Mouse (Mus musculus) kidney, adult 8-10 months (tissue): ENCODE data around the gene Mlxip.

Source experiments
- DNase-seq, 2 experiments: peaks; one replicate each; pipeline ENCODE4 v3.0.0; 2022

The Mlxip gene

DNA sequence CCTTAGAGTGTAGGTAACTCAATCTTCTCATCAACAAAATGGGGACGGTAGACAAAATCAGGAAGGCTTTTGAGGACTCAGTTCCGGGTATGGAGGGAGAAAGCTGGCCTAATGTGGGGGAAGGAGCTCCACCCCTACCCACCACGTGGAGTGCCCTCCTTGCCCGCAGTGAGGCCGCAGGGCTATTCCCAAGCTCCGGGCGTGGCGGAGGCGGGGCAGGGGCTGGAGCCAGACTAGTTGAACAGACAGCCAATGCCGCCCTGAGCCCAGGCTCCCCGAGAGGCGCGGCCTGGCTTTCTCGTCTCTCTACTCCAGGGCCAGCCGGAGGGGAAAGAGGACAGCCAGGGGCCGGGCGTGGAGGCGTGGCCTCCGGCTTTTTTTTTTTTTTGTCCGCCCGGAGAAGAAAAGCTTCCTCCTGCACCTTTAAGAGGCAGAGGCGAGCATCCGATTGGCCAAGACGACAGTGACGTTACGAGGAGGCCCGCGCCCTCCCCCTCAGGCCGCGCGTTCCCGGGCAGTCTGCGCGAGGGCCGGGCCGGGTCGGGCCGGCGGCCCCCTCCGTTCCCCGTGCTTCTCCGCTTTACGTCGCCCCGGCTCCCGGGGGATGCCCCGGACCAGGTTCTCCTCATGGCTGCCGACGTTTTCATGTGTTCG lies at the start of gene Mlxip:
TSS of gene Mlxip (plus strand) at position 496 of the 654 bp plus-strand sequence.
- DNase-seq, result peak; percentile 95 to 96

DNA sequence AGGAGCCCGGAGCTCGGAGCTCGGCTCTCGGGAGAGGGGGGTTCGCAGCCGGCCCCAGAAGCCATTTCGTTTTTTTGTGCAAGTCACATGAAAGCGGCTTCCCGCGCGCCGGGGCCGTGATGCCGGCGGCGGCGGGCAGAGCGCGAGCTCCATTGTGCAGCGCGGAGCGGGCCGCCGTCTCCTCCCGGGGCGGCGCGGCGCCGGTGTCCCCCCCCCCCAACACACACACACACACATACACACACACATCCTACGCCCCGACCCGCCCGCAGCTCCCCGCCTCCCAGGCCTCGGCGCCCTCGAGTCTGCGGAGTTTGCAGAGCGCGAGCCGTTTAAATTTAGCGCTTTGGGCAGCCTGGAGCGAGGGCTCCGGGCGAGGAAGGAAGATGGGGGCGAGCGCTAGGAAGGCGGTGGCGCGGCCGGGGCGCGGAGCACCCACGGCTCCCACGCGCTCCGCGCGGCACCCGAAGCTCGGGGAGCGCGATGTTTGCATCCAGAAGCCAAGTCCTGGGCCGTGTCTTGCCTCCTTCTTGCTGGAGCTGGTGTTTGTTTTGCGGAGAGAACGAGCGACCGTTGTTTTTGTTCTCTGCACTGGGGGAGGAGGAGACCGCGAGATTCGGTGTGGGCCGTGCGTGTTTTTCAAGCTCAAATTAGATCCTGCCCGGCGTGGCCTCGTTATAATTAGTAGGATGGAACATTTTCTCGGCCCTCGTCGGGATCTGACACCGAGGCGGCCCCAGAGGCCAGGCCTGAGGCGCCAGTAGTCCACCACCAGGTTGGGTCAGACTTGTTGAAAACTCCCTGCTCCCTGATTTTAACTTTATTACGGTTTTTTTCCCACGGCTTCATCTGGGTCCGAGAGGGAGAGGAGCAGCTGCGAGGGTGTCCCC lies 49.4 kb upstream of the Mlxip start:
- peak; percentile 54 to 55 for DNase-seq

DNA sequence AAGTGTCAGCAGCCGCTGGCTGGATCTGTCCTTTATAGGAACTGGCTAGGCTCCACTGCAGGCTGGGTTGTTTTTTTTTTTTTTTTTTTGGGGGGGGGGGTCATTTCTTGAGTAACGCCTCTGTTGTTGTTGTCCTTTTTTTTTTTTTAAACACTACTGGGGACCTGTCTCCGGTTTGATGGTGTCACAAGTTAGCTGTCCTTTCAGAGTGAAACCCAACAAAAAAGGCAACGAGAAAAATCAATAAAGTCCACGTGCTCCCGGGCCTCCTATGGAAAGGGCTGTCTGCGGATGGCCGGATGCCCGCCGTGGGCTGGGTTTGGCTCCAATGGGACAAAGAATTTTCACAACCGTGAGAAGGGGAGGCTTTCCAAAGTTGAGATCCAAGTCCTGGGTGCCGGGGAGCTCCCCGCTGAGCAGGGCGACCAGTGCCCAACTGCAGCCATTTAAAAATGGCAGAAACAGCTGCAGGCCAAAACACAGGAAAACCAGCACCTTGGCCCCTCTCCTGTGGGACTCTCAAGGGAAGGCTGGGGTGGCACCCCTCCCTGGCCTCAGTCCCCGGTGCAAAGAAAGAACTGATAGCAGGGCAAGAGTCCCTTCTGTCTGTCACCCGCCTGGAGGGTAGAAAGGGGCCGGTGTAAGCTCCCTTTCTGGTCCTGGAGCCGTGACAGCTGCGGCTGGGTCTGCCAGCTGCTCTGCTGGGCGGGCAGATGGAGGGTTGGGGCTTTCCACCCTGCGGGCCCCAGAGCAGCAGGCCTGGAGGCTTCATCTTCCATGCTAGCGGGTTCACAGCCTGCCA lies 48.5 kb upstream of the Mlxip start:
- peak; percentile 83 to 84 for DNase-seq

DNA sequence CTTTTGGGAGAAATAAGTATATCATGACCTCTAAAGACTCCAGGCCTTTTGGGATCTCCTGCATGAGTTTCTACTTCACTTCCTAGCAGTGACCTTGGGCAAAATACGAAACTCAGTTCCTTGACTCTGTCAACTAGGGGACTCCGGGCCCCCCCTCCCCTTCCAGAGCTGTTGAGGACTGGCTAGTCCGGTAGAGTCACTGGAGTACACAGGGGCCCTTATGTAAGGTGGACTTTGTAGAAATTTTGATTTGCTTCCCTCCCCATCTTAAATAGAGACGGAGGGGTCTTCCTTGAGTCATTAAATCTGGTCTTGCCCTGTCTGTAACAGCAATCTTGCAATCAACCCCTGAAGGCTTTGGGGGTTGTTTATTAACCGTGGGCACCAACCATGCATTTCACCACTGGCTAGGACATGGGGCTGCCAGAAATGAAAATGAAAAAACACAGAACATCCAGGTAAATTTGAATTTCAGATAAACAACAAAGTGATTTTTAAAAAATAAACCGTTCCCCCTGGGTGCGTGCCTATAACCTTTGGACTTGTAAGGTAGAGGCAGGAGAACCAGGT lies 47.8 kb upstream of the Mlxip start:
- DNase-seq, result peak; percentile 80 to 91

DNA sequence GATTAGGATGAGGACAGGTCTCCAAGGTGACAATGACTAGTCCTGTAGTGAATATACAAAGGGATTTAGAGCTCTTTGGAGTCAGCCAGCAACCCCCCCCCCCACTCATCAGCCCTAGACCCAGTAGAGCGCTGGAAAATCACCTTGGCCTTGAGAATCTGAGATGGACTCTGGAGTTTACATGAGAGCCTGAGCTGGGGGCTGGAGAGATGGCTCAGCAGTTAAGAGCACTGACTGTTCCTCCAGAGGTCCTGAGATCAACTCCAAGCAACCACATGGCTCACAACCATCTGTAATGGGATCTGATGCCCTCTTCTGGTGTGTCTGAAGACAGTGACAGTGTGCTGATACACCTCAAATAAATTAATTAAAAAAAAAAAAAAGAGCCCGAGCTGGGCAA lies 46.6 kb upstream of the Mlxip start:
- no peak for DNase-seq

DNA sequence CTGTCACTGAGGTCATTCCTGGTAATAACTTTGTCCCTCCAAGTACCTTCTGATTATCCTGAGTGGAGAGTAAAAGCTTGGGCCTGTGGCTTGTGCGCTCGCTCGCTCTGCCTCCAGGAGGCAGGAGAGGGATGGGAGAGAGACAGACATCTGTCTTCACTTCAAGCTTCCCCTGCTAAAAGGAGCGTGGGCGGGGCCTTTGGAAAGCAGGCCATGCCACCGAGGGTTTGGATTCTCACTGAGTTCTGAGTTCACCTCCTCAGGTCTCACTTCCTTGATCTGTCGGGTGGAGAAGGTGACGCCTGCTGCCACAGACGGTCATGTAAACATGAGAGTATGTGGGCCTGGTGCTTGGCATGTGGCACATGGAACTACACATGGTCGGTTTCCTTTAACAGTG lies 44.2 kb upstream of the Mlxip start:
- peak; percentile 59 to 60 for DNase-seq

DNA sequence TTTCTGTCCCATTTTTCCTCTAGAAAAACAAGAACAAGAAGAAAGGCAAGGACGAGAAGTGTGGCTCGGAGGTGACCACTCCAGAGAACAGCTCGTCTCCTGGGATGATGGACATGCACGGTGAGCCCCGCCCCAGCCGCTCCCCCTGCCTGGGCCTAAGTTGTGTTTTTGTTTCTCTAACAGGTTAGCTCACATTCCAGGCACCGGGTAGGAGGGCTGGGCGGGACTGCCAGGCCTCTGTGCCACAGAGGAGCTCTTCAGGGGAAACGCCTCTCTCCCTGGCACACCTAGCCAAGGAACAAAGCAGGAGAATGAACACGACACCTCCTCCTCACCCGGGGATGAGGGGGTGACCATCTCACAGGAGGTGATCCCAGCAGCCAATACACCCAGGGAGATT lies 38.7 kb upstream of the Mlxip start:
- DNase-seq, result peak; percentile 77 to 78

DNA sequence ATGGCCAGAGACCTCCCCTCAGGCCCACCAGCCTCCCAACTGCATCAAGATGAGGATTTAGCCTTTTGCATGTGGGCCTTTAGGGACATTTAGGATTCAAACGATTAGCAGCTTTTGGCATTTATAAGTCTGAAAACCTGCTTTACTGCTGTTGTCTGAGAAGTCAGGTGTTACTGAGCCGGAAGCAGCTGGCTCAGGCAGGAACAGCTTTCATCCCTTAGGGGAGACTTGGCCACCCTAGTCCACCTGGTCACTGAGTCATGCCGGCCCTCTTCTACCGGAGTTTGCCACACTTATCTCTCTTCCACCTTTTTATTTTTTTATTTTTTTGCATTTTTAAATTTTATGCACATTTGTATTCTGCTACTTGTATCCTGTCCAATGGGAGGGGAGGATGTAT lies 37.3 kb upstream of the Mlxip start:
- DNase-seq, result peak in 1 of 2 experiments; percentile 23

DNA sequence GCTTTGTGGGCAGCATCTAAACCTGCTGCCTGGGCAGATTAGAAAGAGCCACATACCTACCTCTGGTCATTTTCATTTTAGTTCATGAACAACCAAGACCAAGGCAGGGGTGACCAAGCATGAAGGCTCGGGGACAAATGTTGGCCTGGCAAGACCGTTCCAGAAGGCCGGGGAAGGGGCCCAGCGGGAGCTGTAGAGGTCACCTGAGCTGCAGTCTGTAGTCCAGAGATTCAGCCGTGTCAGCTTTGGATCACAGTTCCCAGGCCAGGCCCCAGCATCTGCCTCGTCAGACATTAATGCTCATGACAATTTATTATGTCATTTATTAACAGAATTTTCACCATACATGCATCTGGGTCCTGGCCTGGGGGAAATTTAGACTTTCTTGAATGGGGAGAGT lies 35.2 kb upstream of the Mlxip start:
- DNase-seq, result peak; percentile 91 to 94

DNA sequence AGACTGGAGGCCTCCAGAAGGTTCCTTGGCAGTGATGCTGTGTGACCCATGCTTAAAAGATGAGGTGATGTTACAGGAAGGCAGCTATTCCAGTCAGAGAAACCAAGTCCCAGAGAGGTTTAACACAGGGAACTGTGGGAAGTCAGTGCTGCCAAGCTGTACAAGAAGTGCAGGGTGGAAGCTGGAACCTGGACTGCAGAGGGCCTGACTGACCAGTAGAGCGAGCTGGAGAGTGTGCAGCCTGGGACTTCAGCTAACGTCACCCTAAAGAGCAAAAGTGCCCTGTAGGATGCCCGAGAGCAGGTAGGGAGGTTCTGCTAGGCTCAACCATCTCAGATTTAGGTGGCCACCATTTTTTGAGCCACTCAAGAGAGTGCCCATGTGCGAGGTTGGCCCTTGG lies 31.7 kb upstream of the Mlxip start:
- DNase-seq, result peak in 1 of 2 experiments; percentile 29

DNA sequence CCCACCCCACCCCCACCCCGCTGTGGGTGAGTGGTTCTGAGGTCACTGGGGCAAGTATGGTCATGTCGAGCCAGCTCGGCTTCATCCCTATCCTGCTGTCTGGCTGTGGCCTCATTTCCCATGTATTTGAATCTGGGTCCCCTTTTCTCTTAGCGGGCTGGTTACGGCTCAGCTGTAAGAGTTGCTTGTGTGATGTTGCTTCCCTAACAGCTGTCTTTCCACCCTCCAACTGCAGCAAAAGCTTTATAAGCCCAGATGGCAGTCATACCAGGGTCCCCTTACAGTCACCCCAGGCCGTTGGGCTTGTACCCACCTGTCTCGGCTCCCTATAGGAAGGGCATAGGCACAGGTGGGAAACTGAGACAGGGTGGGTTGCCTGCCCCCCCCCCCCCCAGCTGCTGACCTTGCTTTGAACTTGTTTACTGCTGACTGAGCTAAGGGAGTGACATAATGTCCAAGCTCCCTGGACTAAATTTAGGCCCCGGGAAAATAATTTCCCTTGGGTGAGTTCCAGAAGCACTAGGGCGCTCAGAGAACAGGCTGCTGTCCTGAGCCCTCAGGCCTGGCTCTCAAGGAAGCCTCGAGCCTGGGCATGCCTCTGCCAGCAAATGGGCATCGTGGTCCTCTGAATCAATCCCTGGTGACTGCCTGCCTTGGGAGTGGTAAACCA lies 30.2 kb upstream of the Mlxip start:
- DNase-seq, result peak; percentile 78 to 86

DNA sequence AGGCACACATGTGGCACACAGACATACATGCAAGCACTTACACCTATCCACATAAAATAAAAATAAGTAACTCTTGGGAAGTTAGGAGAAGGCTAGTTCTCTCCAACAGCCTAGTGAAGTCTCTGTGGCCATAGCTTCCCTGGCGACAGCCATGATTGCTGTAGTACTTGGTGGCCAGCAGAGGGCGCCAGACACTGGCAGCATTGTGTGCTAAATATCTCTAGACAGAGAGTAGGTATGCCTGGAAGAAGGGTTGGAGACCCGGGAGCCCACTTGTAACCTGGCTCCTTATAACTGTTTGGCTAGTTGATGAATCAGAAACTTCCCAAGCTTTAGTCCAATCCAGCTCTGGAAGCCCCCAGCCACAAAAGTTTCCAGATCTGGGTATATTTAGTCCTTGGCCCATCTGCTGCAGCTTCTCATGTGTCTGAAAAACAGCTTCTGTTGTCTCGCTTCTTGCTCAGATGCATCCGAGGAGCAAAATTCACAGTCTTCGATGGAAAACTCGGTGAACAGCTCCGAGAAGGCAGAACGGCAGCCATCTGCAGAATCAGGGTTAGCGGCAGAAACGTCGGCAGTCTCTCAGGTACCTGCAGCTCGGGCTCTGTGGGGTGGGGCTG lies 25.6 kb upstream of the Mlxip start:
- no peak for DNase-seq

DNA sequence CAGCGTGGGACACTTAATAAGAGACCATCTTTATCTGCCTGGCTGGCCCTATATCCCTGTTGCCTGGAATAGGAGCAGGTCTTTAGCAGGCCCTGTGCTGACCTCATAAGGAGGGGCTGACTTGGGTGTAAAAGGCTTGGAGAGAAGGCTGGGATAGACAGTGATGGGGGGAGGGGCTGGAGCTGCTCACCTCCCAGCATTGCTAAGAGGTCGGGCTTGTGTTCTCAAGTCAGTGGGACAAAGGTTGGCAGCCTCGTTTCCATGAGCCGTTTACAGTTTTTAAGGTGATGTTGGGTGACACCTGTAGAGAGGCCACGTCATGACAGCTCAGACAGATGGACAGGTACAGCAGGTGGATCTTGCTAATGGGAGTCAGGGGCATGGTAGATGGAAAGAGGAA lies 24.5 kb upstream of the Mlxip start:
- DNase-seq, result no peak

DNA sequence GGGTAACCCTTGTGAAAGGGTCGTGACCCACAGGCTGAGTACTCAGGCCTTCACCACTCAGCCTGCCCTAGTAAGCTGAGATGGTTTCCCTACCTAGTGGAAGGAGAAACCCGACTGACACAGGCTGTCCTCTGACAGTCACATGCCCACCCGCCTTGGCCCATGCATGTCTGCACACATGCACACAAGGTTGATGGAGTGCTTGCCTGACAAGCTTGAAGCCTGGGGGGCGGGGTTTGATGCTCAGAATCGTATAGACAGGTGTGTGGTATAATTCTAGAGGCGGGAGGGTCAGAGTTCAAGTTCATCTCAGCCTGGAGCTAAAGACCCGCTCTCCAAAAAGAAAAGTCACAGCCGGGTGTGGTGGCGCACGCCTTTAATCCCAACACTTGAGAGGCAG lies 19.3 kb upstream of the Mlxip start:
- no peak for DNase-seq

DNA sequence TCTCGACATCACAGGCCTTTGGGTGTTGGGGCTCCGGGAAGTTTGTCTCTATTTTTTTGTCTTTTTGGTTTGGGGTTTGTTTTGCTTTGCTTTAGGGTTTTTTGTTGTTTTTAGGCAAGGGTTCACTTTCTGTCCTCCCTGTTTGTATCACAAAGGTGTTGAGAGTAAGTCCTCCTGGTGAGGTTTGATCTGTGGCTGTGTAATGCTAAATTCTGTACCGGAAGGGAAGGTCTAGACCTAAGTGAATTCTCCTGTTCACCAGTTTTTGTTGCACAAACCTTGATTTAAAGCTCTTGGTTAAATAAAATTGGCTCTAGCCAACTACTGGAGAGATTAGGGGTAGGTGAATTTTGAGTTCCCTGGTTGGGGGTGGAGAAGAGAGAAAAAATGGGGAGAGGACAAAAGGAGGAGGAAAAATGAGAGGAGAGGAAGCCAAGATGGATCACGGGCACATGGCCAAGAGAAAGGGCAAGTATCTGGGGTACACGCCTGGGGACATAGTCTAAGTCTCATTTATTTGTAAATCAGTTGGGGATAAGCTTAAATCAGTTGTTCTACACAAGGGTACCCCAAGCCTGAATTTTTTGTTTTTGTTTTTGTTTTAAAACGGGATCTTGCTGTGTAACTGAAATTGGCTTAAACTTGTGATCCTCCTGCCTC lies 18.7 kb upstream of the Mlxip start:
- no peak for DNase-seq

DNA sequence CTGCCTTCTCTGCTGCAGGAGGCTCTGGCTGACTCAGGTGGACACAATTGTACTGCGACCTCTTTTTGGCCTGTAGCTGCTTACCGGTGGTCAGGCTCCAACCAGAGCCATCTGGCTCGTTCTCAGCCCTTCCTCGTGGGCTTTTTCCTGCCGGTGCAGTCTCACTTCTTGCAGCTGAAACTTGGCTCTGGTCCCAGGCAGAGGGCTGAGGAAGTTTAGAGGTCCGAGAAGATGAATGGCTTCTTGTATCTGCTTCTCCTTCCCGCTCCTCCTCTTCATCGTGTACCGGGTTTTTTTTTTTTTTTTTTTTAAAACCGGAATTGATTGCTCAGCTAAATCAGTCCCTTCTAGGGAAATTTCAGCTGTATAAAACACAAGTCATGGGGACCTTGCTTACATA lies 18.0 kb upstream of the Mlxip start:
- DNase-seq, result peak; percentile 86 to 88

DNA sequence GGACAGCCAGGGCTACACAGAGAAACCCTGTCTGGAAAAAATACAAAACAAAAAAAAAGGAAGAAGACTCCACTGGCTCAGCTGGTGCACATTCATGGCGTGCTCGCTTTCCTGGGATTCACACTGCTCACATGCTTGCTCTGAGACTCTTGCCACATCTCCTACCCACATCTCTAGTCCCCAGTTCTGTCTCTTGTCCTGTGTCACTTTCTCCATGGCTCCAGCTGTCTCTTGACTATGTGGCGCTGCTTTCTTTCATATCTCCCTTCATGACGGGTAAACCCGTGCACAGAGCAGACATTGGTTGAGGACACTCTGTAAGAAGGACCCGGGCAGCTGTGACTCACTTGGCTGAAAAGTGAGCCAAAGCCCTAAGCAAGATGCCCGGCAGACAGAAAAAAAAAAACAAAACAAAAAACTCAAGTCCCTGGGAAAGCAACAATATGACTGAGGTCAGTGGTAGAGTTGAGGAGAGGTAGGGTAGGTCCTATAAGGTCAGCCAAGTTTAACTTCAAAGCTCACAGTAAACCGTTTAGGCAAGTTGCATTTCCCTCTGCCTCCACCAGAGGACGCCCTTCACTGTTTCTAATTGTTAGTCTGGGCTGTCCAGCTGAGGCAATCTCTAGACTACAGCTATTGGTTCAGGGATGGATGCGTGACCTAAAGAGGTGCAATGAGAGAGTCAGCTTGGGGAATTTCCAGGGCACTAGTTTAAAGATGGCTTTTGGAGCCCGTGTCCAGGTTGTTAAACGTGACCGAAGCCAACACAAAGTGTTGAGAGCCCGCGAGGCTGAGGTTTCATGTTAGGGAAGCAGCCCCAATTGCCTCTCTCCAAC lies 17.3 kb upstream of the Mlxip start:
- DNase-seq, result peak; percentile 69 to 85

DNA sequence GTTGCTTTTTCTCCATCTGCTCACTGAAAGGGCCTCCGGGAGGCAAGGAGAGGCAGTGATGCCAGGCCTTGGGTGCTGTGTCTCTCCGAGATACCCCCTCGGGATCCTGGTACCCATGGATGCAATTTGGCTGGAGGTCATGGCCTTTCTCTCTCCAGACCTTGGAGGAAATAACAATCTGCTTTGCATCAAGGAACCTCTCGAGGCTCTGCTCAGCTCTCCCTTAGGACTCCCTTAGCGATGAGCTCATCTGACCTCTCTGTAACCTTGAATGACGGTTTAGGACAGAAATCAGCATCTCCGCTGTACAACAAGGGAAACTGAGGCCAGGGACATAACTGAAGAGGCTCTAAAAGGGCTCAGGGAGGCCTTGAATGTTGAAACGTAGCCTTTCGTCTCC lies 15.9 kb upstream of the Mlxip start:
- no peak for DNase-seq

DNA sequence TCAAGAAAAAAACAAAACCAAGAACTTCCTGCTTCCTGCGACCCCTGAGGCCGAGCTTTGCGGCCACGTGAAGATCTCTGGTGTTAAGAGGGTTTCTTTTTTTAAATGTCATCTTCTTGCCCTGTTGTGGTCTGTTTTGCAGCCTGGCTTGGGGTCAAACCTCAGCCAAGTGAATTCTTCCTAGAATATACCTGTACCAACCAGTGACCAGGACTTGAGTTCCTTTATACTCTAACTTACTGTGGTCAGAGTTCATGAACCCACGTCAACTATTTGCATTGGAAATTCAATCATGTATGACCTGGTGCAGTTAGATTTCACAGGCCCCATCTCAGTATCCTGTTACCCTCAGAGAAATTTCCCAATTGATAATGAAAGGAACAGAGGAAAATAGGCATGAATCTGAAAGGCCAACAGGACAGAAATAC lies 15.1 kb upstream of the Mlxip start:
- DNase-seq, result no peak

DNA sequence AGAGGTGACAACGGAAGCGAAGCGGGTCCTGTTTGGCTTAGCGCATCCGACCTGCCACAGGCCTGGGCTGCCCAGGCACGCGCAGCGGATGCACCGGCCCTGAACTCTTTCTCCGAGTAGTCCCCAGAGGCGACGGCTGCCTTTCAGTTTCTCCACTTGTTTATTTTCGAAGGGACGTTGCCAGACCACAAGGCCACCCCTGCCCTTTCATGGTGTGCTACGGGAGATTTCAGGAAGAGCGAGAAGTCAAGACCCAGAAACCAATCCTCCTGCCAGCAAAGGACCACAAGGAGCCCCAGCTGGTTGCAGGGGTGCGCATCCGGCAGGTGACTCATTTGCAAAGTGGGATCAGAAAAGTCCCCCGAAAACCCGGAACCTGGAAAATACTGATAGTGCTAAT lies 12.6 kb upstream of the Mlxip start:
- DNase-seq, result no peak

DNA sequence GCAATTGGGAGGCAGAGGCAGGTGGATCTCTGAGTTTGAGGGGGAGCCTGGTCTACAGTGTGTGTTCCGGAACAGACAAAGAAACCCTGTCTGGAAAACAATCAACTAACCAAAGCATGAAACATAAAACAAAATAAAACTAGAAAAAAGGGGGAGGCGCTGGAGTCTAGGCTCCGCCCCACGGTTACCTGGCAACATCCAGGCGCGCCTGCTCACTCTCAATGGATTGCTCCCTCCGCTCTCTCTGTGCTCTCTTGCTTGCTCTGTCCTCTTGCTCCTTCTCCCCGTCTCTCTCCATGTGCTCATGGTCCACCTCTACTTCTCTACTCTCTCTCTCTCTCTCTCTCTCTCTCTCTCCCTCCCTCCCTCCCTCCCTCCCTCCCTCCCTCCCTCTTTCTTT lies 11.9 kb upstream of the Mlxip start:
- no peak for DNase-seq
